Mouse (Mus musculus): ENCODE results near the gene Mrpl38.
A peak's percentile ranks its signal among the peaks of the same experiment; 100 is the strongest.

The Mrpl38 gene

GRCm38 (mm10) chr11:116138468-116139138 lies at the start of gene Mrpl38:
Gene Mrpl38, minus strand, starts transcription at chr11:116138868.
- peak; percentile 97 for DNase-seq (ENCODE audit: low read depth, low spot score)

- DNase-seq (ENCODE audit: low read depth, low spot score), result no peak
Measured at GRCm38 (mm10) chr11:116187226-116187930, 48.7 kb upstream of the Mrpl38 start.

DNA sequence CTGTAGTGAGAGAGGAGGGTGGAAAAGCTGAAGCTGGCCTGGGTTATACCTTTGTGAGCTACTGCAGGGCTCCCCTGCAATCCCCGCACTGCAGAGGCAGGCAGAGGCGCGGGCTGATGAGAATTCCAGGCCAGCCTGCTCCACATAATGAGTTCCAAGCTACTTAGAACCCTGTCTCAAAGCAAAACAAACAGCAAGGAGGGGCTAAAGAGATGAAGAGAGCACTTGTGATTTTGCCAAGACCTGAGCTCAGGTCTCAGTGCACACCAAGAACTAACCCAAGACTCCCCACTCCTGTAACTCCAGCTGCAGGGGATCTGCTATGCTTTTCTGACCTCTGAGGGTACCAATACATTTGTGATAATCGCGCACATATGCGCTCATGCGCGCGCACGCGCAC lies 47.7 kb upstream of the Mrpl38 start:
- no peak for DNase-seq (ENCODE audit: low read depth, low spot score)

GRCm38 (mm10) chr11:116185836-116186235 lies 47.2 kb upstream of the Mrpl38 start:
- peak; percentile 84 for DNase-seq (ENCODE audit: low read depth, low spot score)

DNA sequence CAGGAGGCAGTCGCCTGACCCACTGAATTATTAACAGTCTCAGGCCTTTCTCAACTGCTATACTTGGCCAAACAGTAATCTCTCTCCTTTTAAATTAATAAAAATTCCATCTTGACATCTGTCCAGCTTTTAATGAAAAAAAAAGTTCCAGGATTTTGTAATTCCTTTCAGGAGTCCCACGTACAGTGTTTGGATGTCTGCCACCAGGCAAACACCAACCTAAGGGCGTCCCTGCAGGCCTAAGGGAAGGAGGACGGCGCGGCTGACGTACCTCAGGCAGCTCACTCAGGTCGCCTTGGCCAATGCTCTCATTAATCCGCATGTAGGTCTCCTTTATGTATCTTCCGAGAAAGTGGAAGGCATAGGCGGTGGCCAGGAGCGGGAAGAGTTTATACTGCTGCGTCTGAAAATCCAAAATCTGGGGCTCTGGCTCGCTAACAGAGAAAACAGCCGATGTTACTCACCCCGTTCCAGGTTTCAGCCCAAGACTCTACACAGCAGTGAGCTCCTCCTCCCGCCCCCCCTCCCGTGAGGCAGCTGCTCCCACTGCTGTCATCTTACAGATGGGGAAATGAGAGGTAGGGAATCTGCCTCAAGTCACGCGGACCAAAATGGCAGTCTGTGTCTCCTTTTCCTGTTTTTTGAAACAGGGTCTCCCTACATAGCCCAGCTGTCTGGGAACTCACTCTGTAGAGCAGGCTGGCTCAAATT lies 39.9 kb upstream of the Mrpl38 start:
- DNase-seq (ENCODE audit: low read depth, low spot score), result no peak

GRCm38 (mm10) chr11:116176010-116176409 lies 37.3 kb upstream of the Mrpl38 start:
- peak; percentile 55 for DNase-seq (ENCODE audit: low read depth, low spot score)

- no peak for DNase-seq (ENCODE audit: low read depth, low spot score)
Measured at GRCm38 (mm10) chr11:116174775-116175448, 36.2 kb upstream of the Mrpl38 start.

GRCm38 (mm10) chr11:116171959-116172358 lies 33.3 kb upstream of the Mrpl38 start:
- DNase-seq (ENCODE audit: low read depth, low spot score), result no peak

GRCm38 (mm10) chr11:116170003-116170800 lies 31.5 kb upstream of the Mrpl38 start:
- no peak for DNase-seq (ENCODE audit: low read depth, low spot score)

DNA sequence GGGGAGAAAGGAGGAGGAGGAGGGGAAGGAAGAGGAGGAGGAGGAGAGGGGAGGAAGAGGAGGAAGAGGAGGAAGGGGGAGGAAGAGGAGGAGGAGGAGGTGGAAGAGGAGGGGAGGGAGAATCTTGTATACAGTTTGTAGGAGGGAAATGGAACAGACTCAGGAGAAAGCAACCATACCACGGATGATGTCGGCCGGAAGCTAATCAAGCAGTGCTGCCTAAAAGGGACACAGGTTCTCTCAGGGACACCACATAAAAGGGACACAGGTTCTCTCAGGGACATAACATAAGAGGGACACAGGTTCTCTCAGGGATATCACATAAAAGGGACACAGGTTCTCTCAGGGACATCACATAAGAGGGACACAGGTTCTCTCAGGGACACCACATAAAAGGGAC lies 30.5 kb upstream of the Mrpl38 start:
- DNase-seq (ENCODE audit: low read depth, low spot score), result no peak

- peak; percentile 97 for DNase-seq (ENCODE audit: low read depth, low spot score)
Measured at GRCm38 (mm10) chr11:116167884-116168439, 29.3 kb upstream of the Mrpl38 start, which contains the start of gene Fbf1. Gene Fbf1, minus strand, starts transcription at chr11:116168166.

GRCm38 (mm10) chr11:116167232-116167631 lies 28.6 kb upstream of the Mrpl38 start:
- DNase-seq (ENCODE audit: low read depth, low spot score), result peak; percentile 94

DNA sequence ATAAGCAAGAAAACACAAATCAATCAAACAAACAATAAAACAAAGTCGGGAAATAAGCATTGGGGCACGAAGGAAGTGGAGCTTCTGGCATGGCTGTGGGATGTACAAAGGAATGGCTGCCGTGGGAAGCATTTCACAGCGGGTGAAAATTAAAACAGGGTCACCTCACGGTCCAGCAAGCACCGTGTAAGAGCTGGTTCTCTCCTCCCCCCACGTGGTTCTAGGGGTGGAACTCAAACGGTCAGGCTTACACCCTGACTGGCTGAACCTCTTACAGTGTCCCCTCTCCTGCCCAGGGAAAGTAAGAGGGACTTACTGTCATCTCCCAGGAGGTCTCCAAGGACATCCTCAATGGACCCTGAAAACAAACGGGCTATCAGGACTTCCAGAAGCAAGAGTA lies 24.3 kb upstream of the Mrpl38 start:
- no peak for DNase-seq (ENCODE audit: low read depth, low spot score)

- DNase-seq (ENCODE audit: low read depth, low spot score), result no peak
Measured at GRCm38 (mm10) chr11:116162146-116162545, 23.5 kb upstream of the Mrpl38 start.

DNA sequence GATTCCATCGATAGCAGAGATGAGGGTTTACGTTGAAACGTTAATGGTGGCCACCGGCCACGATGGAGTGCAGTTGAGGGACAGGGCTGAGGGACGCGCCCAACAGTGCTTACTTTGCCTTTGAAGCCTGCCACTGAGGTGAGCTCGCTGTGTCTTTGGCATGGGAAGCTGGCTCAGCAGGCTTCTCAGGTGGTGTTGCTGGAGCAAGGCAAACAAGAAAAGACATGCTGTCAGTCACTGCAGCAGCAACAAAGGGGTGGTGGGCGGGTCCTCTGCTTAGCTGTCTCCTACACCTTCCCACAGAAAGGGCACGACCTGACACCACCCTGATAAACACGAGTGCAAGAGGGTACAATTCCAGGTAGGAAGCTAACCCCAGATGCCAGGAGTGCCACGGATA lies 22.6 kb upstream of the Mrpl38 start:
- DNase-seq (ENCODE audit: low read depth, low spot score), result no peak

DNA sequence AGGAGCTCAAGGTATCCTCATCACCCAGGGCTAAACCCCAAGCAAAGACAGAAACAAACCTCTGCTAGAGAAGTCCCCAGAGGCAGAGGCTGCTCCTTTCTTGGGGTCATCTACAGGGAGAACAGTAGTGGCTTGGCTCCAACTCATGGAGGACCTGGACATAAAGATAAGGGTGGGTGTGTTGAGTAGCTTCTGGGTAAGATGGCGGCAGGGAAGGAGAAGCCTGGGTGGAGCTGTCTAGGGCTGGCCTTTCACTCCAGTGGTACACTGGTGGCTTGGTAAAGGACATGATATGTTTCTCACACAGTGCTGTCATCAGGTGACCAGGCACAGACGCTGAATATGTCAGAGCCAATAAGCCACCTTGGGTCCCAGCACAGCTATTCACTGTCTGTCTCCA lies 12.3 kb upstream of the Mrpl38 start:
- DNase-seq (ENCODE audit: low read depth, low spot score), result no peak

DNA sequence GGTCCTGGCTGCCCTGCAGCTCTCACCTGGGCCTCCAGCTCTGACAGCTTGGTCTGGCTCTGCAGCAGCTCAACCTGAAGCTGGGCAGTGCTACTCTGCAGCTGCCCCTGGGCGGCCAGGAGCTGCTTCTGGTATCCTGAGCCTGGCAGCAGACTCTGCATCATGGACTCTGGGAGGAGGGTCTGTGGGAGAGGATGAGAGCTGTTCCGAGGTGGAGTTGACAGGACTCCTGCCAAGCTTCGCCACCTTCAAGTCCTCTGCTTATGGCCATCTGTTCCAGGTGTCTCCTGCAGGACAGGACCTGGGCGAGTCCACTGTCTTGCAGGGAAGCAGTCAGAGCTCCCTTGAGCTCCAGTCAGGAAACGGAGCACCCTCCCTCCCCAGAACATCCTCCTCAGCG lies 10.7 kb upstream of the Mrpl38 start:
- DNase-seq (ENCODE audit: low read depth, low spot score), result no peak

- no peak for DNase-seq (ENCODE audit: low read depth, low spot score)
Measured at GRCm38 (mm10) chr11:116148761-116149221, 10.1 kb upstream of the Mrpl38 start.

DNA sequence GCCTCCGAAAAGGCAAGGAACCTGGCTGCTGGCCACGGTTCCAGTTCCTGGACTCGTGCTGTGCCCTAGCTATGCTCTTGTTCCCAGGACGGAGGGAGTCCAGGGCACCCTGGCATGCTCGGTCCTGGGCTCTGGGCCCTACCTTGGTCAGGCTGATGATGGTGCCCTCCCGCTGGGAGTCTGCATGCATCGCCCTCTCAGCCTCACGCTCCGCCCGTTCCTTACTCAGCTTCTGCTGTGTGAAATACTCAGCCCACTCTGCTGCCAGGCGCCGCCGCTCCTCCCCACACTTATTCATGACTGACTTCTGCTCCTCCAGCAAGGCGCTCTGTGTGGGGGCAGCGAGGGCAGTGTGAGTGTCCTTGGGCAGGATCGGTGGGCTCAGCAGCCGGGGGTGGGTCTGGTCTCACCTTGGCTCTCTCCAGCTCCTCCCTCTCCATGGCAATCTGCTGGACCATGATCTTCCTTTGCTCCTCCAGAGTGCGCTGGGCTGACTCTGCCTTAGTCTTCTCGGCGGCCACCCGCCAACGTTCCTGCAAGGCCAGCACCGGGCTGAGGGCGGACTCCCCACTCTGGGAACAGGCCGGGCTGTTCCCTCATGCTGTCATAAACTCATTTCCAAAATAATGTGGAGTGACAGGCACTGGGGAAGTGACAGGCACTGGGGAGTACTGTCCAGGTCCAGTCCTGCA lies 7.8 kb upstream of the Mrpl38 start:
- no peak for DNase-seq (ENCODE audit: low read depth, low spot score)

All from 3T3-L1 (cell line).